Mouse (Mus musculus) left cerebral cortex, postnatal 36 days (tissue): ENCODE measurements around the gene Wfikkn2. TPM values are rescaled to one million over a fixed set of nuclear protein-coding genes. Genes with fewer than 3 reads are reported as not detected.
A peak's percentile ranks its signal among the peaks of the same experiment; 100 is the strongest.
"Not testable (repeated sequence)": the region's sequence is repeated elsewhere in the genome, so short reads cannot be mapped to it uniquely, and the experiment has no call there.

Experiments
- DNase-seq, 2 experiments: peaks; one replicate each; pipeline ENCODE4 v3.0.0; 2021 to 2022; ENCODE audit warnings: low spot score in 2 of 2, mixed read lengths in 1 of 2
- intact Hi-C: fragments of 180-260 bp; cut with DNase I; formaldehyde crosslinking; loops from one replicate; pipeline ENCODE4 v1.15.1; 2025
- total RNA-seq, 2 experiments: library from RNA; stranded (reverse); gene quantifications; 2 replicates each; pipeline ENCODE4 v1.2.3; 2021

Gene Wfikkn2
- total RNA-seq, 2 experiments from 2014 or later, result 1.3 to 1.5 TPM

DNA sequence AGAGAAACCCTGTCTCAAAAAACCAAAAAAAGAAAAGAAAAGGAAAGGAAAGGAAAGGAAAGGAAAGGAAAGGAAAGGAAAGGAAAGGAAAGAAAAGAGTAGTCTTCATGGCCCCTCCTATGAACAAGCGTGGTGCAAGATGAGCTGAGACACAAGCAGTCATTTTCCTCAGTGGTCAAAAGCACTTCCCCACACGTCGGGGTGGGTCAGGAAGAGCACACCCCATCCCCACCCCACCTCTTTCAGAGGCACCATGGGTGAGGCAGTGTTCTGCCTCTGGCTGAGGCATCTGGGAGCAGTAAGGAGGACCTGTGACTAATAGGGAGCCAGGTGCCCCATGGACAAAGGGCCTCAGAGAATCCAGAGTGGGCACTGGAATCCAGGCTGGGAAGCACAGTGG lies 20.4 kb upstream of the Wfikkn2 start:
- intact Hi-C loops, DNase-seq: not testable (repeated sequence)

DNA sequence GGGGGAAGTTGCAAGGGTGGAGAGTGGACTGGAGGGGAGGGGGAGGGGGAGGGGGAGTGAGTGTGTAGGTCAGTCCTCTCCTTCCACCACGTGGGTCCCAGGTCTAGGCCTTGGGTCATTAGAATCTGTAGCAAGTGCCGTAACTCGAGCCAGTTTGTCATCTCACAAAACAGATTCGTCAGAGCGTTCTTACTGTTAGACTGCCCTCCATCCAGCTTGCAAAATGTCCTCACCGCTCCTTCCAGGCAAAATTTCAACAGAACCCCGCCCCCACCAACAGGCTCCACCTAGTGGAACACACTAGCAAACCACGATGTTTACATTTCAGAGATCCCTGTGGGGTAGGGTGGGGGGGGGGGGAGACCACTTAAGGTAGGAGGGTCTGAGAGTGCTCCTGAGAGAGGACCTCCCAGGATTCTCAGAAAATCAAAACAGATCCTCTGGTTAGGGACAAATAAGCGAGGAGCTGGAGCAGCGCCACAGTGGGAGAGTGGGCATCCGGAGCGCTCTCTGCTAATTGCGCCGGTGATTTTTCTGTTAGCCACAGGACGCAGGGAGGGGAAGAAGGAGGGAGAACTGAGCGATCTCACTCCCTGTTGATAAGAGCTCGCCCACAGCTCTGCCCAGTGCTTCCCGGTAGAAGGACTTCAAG lies 19.5 kb upstream of the Wfikkn2 start:
- DNase-seq, result peak in 1 of 2 experiments; percentile 32
- intact Hi-C loops, result no loop called here

DNA sequence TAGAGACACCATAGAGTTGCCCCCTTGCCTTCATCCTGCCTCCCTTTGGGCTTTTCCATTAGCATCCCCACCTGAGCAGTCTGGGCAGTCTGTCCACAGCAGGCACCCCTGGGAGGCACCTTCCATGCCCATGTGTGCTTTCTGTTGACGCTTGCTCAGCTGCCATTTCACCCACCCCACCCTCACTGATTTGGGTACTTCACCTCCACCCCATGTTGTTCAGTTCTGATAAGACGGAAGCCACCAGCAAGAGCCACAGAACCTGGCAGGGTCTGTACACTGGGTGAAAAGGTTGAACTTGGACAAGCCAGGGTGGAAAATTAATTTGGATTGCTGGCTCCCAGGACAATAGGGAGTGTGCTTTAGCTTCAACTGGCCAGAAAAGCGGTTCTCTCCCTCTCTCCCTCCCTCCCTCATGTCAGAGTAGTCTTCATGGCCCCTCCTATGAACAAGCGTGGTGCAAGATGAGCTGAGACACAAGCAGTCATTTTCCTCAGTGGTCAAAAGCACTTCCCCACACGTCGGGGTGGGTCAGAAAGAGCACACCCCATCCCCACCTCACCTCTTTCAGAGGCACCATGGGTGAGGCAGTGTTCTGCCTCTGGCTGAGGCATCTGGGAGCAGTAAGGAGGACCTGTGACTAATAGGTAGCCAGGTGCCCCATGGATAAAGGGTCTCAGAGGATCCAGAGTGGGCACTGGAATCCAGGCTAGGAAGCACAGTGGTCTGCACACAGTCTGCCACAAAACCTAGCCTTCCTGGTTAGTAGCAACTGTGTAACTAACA lies 16.0 kb upstream of the Wfikkn2 start:
- DNase-seq, result no peak
- intact Hi-C loops, result no loop called here

DNA sequence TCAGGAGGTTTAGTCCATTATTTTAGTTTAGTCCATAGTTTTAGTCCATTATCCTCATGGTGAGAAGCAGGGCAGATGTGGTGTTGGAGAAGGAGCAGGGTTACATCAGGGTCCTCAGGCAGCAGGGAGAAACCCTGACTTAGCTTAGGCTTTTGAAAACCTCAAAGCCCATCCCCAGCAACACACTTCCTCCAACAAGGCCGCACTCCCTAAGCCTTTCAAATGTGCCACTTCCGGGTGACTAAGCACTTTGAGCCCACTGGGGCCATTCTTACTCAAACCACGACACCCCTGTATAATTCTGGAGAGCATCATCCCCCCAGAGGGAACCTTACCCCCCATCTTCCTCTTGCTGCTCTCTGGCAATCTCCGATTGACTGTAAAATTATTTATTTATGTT lies 14.0 kb upstream of the Wfikkn2 start:
- DNase-seq, result no peak
- intact Hi-C loops, result no loop called here

DNA sequence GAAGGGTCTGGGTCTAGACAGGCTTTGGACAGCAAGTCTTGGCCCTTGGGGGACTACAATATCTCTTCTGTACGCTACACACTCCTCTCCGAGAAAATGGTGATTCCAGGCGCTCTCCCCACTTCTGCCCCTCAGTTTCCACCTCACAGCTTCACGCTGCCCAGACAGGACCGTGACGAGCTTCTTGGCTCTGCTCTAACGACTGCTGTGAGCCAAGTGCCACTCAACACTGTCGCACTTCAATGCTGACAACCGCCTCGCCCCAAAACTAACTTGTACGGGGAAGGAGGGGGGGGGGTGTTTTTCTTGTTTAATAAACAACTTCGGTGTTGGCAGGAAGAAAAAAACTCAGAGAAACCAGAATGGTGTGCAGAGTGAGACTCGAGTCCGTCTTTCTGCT lies 12.2 kb upstream of the Wfikkn2 start:
- intact Hi-C loops, result no loop called here
- no peak for DNase-seq

DNA sequence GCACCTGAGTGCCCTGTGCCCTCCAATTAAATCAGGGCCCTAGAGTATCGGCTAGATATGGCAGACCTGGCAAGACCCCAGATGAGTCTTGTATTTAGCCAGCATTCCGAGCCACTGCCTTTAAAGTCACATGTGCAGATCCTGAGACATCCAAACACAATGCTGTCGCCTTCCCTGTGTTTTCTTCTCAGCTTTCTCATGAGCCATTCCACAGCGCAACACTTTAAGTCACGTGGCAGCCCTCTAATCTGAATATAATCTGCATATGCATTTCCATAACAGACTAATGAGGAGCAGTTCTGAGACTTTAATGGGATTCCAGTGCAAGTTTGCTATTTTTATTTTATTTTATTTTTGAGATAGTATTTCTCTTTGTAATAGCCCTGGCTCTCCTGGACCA lies 9.9 kb upstream of the Wfikkn2 start:
- intact Hi-C loops, result no loop called here

DNA sequence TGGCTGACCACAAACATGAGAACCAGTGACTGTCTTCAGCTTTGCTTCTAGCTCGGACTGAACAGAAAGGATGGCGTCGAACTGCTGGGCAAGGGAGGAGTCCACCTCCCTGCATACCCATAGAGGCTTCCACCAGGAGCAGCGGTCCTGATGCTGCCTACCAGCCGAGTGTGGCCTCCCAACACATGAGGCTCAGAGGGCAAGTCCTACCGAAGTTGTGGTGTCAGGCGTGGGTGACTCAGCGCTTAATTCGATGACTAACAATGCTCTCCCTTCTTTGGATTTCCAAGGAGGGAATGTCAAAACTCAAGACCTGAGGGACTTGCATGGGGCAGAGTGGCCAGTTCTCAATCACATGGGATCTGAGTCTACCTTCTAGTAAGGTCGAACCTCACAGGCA lies 7.9 kb upstream of the Wfikkn2 start:
- intact Hi-C loops, result no loop called here
- no peak for DNase-seq

More for the DNA sequence above, 9.9 kb upstream of the Wfikkn2 start:
- DNase-seq, result no peak

DNA sequence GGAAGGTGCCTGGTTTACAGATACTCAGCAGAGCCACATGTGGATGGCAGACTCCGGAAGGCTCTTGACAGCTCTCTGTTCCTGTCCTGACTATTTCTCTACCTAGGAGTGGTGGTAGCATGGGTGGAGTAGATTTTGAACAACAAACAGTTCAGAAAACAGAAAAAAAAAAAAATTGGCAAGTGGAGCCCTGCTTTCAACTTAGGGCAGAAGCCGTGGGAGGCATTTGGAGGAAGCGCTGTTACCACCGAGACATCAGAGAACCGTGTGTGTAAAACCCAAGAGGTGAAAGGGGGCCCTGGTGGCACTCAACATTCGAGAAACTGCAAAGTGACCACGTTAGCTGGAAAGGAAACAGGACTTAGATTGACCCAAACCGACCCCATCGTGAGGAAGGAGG lies 7.4 kb upstream of the Wfikkn2 start:
- intact Hi-C loops, result no loop called here
- DNase-seq, result no peak

DNA sequence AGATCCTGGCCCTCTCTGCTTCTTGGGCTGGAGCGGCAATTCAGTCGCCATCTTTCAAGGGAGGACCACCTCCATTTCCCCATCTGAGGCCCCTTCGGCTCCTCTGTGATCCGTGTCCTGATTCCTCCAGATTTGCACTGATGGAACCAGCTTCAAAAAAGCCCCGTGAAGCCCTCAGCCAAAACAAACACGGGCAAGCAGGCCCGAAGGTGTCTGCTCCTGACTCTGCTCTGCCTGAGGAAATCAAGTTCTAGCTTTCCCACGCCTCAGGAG lies 920 bp upstream of the Wfikkn2 start:
- intact Hi-C loops, result no loop called here
- DNase-seq, result no peak

DNA sequence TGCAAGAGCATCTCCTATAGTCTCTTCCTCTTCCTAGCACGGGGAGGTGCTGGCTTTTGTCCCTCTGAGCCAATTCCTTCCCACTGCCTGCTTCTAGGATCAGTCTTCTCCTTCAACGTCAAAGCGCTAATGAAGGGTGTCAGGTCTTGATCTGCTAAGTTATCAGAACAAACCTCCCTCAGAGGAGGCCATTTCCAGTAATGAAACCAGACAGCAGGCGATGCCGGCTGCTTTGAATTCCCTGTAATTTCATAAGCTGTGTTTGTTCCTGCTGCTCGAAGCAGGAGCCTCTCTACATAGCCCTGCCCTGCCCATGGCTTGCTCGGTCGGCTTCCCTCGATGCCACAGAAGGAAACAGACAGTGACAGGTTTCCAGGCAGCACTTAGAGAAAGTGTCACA lies 1.4 kb downstream of the Wfikkn2 start:
- DNase-seq, result no peak
- intact Hi-C loops, result no loop called here

DNA sequence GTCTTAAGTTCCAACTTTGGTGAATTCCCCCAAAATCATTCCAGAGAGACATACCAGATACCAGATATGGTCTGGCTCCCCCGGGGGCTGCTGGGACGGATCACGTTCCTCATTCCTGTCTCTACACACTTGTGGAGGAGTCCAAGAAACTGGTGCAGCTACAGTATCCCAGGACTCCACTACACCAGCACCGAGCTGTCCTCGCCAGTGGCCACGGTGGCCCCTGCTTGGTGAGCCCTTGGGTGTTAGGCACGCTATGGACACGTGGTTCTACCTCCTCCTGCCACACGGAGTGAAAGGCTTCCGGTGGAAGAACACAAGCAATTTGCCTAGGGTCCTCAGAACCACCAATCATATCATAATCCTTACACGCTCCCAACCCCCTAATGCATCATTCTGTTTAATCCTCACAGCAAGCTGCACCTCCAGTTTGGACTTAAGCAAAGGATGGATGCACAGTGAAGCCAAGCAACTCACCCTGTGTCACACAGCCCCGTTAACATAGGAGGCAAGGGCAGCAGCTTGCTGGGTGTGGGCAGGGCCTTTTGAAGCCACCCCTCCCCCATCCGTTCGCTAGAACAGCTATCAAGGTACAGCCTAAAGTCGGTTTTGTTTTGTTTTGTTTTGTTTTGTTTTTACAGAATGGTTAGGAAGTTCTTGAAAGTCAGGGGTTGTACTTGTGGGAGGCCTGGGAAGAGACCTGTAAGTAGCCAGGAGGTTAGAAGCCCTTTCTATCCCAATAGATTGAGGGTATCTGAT lies 2.2 kb downstream of the Wfikkn2 start:
- DNase-seq, result no peak
- intact Hi-C loops, result no loop called here

DNA sequence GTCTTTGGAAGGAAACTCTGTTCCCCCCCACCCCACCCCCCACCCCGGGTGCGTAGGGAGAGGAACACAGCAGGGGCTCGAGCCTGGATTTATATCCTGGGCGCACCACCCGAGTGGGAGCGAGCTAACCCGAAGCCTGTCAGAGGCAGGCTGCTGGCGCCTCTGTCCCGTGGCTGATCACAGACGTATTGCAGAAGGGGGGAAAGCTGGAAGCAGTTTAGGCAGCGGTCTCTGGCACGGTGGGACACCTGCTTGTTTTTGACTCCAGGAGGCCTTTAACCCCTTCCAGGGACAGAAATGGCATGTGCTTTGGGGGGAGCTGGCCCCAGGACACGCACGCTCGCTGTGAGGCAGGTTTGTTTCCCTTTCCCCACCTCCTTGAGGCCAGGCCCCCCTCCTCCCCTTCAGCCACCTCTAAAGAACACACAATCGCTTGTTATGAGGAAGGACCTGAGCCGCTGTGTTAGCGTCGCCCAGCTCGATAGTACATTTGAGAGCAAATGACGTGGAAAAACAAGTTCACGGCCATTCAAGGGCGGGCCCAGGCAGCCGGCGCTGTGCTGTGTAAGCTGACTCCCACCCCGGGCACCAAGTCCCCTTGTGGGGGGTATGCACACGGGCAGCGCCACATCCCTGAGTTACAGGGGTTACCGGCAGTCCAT lies 2.9 kb downstream of the Wfikkn2 start:
- intact Hi-C loops, result no loop called here
- no peak for DNase-seq

DNA sequence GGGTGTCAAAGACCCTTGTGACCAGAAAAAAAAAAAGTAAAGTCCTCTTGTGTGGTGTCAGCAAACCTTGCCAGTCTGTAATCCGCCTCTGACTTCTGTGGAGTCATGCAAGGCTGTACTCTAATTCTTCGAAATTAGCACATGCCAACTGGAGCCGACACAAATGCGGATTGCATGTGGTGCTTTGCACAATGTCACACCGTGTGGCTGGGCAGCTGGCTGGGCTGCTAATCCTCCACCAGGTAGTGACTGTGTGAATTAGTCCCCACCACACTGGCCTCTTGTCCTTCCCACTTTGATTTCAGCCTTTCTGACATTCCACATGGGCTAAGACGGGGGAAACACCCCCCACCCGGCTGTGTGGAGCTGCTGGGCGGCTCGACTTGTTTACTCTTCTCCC lies 6.1 kb downstream of the Wfikkn2 start:
- intact Hi-C loops, result loop anchor here (5.0 kb wide), 2 partner anchors 88 to 248 kb away; partner anchors contain the start of genes Ankrd40 and Spata20
- DNase-seq, result no peak

DNA sequence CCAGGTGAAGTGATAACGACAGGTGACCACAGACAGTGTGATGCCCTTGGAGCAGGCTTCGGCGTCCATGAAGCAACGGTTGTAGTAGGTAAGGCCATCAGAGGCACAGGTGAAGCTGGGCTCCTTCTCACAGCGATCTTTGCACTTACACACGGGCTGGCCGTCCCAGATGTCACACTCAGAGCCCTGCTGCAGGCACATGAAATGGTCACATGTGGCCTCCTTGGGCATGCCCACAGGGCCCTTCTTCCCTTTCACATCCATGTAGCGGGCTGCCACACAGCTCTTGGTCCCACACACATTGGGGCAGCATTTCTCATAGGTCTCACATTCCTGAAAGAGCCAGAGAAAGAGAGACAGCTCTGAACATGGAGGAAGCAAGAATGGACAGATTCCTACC lies 7.0 kb downstream of the Wfikkn2 start:
- intact Hi-C loops, result loop anchor here (5.0 kb wide), 2 partner anchors 89 to 249 kb away; partner anchors contain the start of genes Ankrd40 and Spata20
- no peak for DNase-seq

DNA sequence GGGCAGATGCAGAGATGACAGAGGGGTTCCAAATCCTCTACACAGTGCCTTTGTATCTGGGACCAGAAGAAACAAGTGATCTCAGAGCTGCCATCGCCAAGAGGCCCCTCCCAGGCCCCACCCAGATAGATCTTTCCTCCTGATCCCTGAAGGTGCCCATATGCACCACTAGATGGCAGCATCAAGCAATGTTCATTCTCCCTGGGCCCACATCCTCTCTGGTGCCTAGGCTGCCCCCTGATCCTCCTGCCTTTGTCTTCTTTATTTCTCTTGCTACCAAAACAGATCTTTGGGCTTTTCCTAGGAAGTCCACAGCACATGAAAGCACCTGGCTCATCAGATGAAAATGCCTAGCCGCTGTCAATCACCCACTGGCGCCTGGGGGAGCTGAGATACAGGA lies 9.7 kb downstream of the Wfikkn2 start:
- peak; percentile 60 to 67 for DNase-seq
- intact Hi-C loops, result loop anchor here (1.0 to 5.0 kb wide), 3 partner anchors 40 to 251 kb away; partner anchors contain the start of genes Ankrd40 and Spata20

DNA sequence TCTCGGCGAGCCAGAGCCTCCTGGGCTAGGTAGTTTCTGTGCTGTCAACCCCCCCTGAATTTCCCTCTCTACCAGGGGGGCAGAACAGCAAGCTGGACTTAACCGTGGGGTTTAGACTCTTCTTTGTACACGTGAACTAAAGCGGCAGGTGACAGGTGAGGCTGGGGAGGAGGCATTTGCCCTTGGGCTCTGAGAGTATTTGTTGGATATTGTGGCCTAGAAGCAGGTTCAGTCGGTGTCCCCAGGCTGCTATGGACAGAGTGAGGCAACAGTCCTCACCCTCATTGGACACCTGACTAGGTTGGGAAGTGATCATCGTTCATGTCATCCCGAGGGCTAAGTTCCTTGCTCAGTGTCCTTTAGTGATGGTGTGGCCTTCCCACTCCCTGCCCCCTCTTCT lies 10.9 kb downstream of the Wfikkn2 start:
- no peak for DNase-seq
- intact Hi-C loops, result loop anchor here (5.0 kb wide), 2 partner anchors 92 to 252 kb away; partner anchors contain the start of genes Ankrd40 and Spata20

DNA sequence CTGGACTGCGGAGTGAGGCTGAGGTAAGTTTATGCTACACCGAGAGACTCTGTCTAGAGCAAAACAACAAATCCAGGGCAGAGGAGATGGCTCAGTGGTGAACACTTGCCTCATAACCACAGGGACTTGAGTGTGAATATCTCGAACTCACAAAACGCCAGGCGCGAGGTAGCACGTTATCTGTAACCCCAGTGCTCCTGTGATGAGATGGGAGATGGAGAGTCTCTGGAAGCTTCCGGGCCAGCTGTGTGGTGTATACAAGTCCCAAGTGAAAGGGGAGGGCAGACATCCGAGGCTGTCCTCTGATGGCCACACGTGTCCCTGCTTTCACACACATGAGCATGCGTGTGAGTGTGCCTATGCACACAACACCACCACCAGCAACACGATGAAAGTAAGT lies 11.4 kb downstream of the Wfikkn2 start:
- intact Hi-C loops, result no loop called here
- DNase-seq, result no peak

DNA sequence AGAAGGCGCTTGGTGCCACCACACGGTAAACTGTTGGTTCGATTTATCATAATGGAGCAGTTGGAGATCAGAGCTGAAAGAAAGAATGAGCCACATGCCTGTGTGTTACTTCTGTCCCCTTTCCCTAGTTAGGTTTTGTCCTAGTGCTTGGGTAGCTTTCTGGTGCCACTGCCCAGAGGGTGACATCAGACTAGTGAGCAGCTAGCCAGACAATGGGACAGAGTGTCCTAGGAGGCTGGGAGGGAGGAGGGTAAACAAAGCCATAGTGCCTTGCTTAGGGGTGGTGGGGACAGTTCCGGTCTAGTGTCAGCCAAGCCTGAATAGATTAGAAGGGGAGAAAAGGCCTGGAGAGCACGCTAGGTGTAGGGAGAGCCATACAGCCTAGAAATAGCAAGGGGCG lies 12.4 kb downstream of the Wfikkn2 start:
- intact Hi-C loops, result no loop called here
- DNase-seq, result no peak

DNA sequence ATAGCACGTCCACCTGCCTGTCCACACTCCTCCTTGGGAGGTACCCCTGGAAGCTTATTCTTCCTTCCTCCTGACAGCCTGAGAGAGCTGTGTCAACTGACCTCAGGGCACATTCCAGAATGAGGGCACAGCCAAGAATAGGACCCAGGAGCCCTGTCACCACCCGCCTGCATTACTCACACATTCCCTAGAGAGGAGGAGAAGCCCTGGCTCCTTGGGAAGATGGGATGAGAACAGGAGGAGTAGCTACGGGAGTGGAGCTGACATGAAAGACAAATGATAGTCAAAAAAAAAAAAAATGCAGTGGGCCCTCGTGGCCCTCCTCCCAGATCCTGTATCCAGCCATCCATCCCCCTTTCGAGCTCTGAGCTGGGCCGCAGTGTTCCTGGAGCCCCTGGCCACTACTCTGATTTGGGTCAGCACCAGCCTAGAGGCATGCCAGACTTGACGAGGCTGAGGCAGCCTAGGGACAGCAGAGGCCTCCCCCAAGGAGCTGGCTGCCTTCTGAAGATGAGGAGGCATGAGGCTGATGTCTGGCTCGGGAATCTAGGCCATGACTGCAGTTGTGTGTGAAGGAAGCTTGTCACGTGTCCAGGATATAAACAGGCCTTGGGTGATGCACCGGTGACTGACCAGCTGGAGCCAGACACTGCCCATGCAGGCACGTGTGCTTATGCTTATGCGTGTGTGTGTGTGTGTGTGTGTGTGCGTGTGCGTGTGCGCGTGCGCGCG lies 13.8 kb downstream of the Wfikkn2 start:
- DNase-seq, result peak in 1 of 2 experiments; percentile 34

More for the DNA sequence above, 13.8 kb downstream of the Wfikkn2 start:
- intact Hi-C loops, result no loop called here
